Mouse (Mus musculus) brain, embryonic 14.5 days (tissue): Measurements from ENCODE around the gene Rbm26.

Experiments used
- CTCF ChIP-seq: fragments of 200-500 bp; IDR thresholded peaks from 2 replicates; pipeline ENCODE4 v1.5.1; 2012; ENCODE audit warnings: inconsistent platforms, mild to moderate bottlenecking, moderate library complexity, borderline replicate concordance; ENCODE audit not compliant: insufficient read depth, insufficient read length; ENCODE audit errors: extremely low read depth
- POLR2A ChIP-seq: fragments of 200-500 bp; IDR thresholded peaks from 2 replicates; pipeline ENCODE4 v1.6.1; 2012; ENCODE audit warnings: mild to moderate bottlenecking, inconsistent platforms, borderline replicate concordance; ENCODE audit not compliant: poor library complexity, insufficient read depth, insufficient read length, severe bottlenecking; ENCODE audit errors: extremely low read depth

DNA sequence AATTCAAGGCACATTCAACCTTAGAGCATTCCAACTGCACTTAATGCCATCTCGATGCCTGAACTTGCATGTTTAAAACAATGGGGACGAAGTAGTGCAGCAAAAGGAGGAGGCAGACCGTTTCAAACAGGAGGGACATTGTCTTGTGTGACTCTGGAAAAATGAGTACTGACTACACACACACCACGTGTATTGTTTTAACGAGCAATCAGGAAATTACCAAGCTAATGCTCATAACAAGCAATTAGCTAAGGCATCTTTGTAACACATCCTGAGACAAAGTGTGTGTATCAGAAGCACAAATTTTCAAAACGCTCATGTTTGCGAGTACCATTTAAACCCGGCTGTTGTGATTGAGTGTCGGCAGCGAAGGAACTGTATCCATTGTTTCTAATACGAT is 93.0 kb downstream of the Rbm26 start:
- no peak for TF ChIP-seq CTCF
- no peak for TF ChIP-seq POLR2A
